Mouse (Mus musculus) MEL (cell line): ENCODE data around the gene Ccl3.

Experiments
- BHLHE40 ChIP-seq: IDR thresholded peaks from 2 replicates; pipeline ENCODE4 v1.6.1; 2012; ENCODE audit warnings: low read depth, mild to moderate bottlenecking, inconsistent platforms, low read length, improper control_type of control experiment, borderline replicate concordance
- CTCF ChIP-seq, 3 experiments: IDR thresholded peaks in 2 of 3; conservative IDR thresholded peaks in 1 of 3; 2 replicates each; pipeline ENCODE4 v1.5.1; 2011 to 2012; ENCODE audit warnings: low read length in 3 of 3, low read depth in 2 of 3, mild to moderate bottlenecking in 2 of 3, improper control_type of control experiment in 1 of 3, inconsistent platforms in 1 of 3, mixed read lengths in 1 of 3, moderate library complexity in 1 of 3; ENCODE audit not compliant: control insufficient read depth in 1 of 3, insufficient read depth in 1 of 3, poor library complexity in 1 of 3, severe bottlenecking in 1 of 3
- KAT2A ChIP-seq: conservative IDR thresholded peaks from 2 replicates; pipeline ENCODE4 v1.6.1; 2012; ENCODE audit warnings: low read depth, low read length, improper control_type of control experiment, inconsistent platforms
- POLR2A ChIP-seq, 2 experiments: IDR thresholded peaks; 2 replicates each; pipeline ENCODE4 v1.6.1; 2011 to 2012; ENCODE audit warnings: low read length in 2 of 2, mild to moderate bottlenecking in 2 of 2, control low read depth in 1 of 2, improper control_type of control experiment in 1 of 2, low read depth in 1 of 2, moderate library complexity in 1 of 2; ENCODE audit not compliant: control insufficient read depth in 1 of 2, insufficient read depth in 1 of 2, poor library complexity in 1 of 2
- SMC3 ChIP-seq: IDR thresholded peaks from 2 replicates; pipeline ENCODE4 v1.6.1; 2011; ENCODE audit warnings: low read depth, low read length, improper control_type of control experiment
- USF2 ChIP-seq, 2 experiments: IDR thresholded peaks; 2 replicates each; pipeline ENCODE4 v1.6.1; 2011 to 2012; ENCODE audit warnings: improper control_type of control experiment in 2 of 2, low read length in 2 of 2, borderline replicate concordance in 1 of 2, inconsistent platforms in 1 of 2, low read depth in 1 of 2, mild to moderate bottlenecking in 1 of 2; ENCODE audit not compliant: insufficient read depth in 1 of 2
- ZNF384 ChIP-seq: IDR thresholded peaks from 2 replicates; pipeline ENCODE4 v1.6.1; 2012; ENCODE audit warnings: low read depth, mild to moderate bottlenecking, inconsistent platforms, low read length, improper control_type of control experiment

DNA sequence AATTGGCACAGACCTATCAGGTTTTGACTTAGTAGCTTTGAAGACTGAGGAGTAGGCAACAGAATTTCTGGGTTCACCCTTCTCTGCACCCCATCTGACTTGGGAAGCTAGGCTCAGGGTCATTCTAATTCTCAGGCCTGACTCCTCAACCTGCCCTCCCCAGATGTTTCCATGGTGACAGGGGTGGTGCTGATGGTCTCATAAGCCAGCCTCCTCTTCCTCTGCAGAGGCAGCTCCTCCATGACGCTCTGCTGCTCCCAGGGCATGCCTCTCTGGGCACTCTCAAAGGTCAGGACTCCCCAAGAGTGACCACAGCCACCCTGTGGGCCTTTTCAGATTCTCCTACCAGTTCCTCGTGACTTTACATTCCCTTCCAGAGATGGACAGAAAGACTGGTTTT is 10.2 kb downstream of the Ccl3 start:
- TF ChIP-seq SMC3 (no peak), ZNF384 (no peak), POLR2A (IDR thresholded peaks at IDR 0.05; ENCODE audit: control insufficient read depth in 1 of 2, insufficient read depth in 1 of 2, low read depth in 1 of 2, low read length in 2 of 2, poor library complexity in 1 of 2) (no peak), BHLHE40 (no peak), CTCF (IDR thresholded peaks at IDR 0.05 in 2 of 3, conservative IDR thresholded peaks at IDR 0.05 in 1 of 3; ENCODE audit: control insufficient read depth in 1 of 3, insufficient read depth in 1 of 3, low read depth in 2 of 3, low read length in 3 of 3, poor library complexity in 1 of 3, severe bottlenecking in 1 of 3) (no peak), KAT2A (no peak), USF2 (IDR thresholded peaks at IDR 0.05; ENCODE audit: borderline replicate concordance in 1 of 2, insufficient read depth in 1 of 2, low read depth in 1 of 2, low read length in 2 of 2) (no peak)
